Mouse (Mus musculus) CH12.LX (cell line): ENCODE data around the gene Evpl. TPM values are rescaled to one million over a fixed set of nuclear protein-coding genes. Genes with fewer than 3 reads are reported as not detected.

Source experiments
- DNase-seq: peaks from one replicate; pipeline ENCODE4 v3.0.0-alpha.2; 2013; ENCODE audit errors: extremely low read depth
- H3K27ac ChIP-seq: 2 replicates; pipeline ENCODE4 v1.5.1; 2012; ENCODE audit warnings: low read depth, mild to moderate bottlenecking, control low read depth, moderate library complexity; ENCODE audit not compliant: insufficient read depth
- H3K27me3 ChIP-seq: replicated peaks from 2 replicates; pipeline ENCODE3; 2012; ENCODE audit warnings: inconsistent platforms
- H3K36me3 ChIP-seq, 2 experiments: replicated peaks in 1 of 2; 2 replicates each; pipeline versions ENCODE3 to v1.6.1; 2012; ENCODE audit warnings: inconsistent platforms in 1 of 2, low read length in 1 of 2, mild to moderate bottlenecking in 1 of 2, mixed read lengths in 1 of 2, moderate library complexity in 1 of 2; ENCODE audit not compliant: control insufficient read depth in 1 of 2, insufficient read depth in 1 of 2
- H3K4me1 ChIP-seq, 2 experiments: 2 replicates each; pipeline ENCODE4 v1.6.1; 2012; ENCODE audit warnings: inconsistent platforms in 1 of 2, moderate library complexity in 1 of 2; ENCODE audit not compliant: insufficient read depth in 2 of 2, control insufficient read depth in 1 of 2
- H3K4me2 ChIP-seq: 2 replicates; pipeline ENCODE4 v1.6.1; 2012; ENCODE audit warnings: low read depth, mild to moderate bottlenecking, control low read depth; ENCODE audit not compliant: poor library complexity, insufficient read depth, severe bottlenecking
- H3K4me3 ChIP-seq, 3 experiments: fragments of 150-350 bp in 1 of 3; sonication (generic) in 1 of 3; replicated peaks in 1 of 3; 2 replicates each; pipeline versions ENCODE3 to v1.5.1; 2011 to 2012; ENCODE audit warnings: low read depth in 2 of 3, low read length in 2 of 3, mild to moderate bottlenecking in 2 of 3, moderate library complexity in 2 of 3, control low read depth in 1 of 3, improper control_type of control experiment in 1 of 3, inconsistent platforms in 1 of 3, mixed read lengths in 1 of 3; ENCODE audit not compliant: poor library complexity in 1 of 3
- H3K79me2 ChIP-seq: replicated peaks from 2 replicates; pipeline ENCODE4 v1.6.1; 2012; ENCODE audit warnings: mild to moderate bottlenecking, moderate library complexity; ENCODE audit not compliant: control insufficient read depth, poor library complexity, insufficient read depth, severe bottlenecking; ENCODE audit errors: extremely low read depth
- H3K9ac ChIP-seq: 2 replicates; pipeline ENCODE4 v1.6.1; 2012; ENCODE audit warnings: low read depth, mild to moderate bottlenecking, control low read depth, moderate library complexity; ENCODE audit not compliant: insufficient read depth
- H3K9me3 ChIP-seq: replicated peaks from 2 replicates; pipeline ENCODE3; 2012; ENCODE audit warnings: low read length, inconsistent platforms, mixed read lengths
- CHD2 ChIP-seq: IDR thresholded peaks from 2 replicates; pipeline ENCODE4 v1.6.1; 2011; ENCODE audit warnings: low read length, improper control_type of control experiment
- EP300 ChIP-seq: IDR thresholded peaks from 2 replicates; pipeline ENCODE4 v1.6.1; 2011; ENCODE audit warnings: low read length, improper control_type of control experiment
- HCFC1 ChIP-seq: IDR thresholded peaks from 2 replicates; pipeline ENCODE4 v1.6.1; 2012; ENCODE audit warnings: low read depth, mild to moderate bottlenecking, inconsistent platforms, low read length, improper control_type of control experiment
- MAZ ChIP-seq: IDR thresholded peaks from 2 replicates; pipeline ENCODE4 v1.6.1; 2012; ENCODE audit warnings: low read depth, mild to moderate bottlenecking, inconsistent platforms, low read length, improper control_type of control experiment, moderate library complexity
- MXI1 ChIP-seq: IDR thresholded peaks from 2 replicates; pipeline ENCODE4 v1.6.1; 2011; ENCODE audit warnings: mild to moderate bottlenecking, low read depth, low read length, improper control_type of control experiment
- NELFE ChIP-seq: IDR thresholded peaks from 2 replicates; pipeline ENCODE4 v1.6.1; 2011; ENCODE audit warnings: low read depth, low read length, improper control_type of control experiment
- NRF1 ChIP-seq: IDR thresholded peaks from 2 replicates; pipeline ENCODE4 v1.6.1; 2014; ENCODE audit warnings: low read depth, mild to moderate bottlenecking, inconsistent platforms, low read length, improper control_type of control experiment, moderate library complexity
- PAX5 ChIP-seq: IDR thresholded peaks from 2 replicates; pipeline ENCODE4 v1.6.1; 2012; ENCODE audit warnings: low read length, inconsistent platforms, mixed read lengths
- POLR2AphosphoS2 ChIP-seq: IDR thresholded peaks from 2 replicates; pipeline ENCODE4 v1.6.1; 2011; ENCODE audit warnings: low read depth, low read length, improper control_type of control experiment
- SIN3A ChIP-seq: IDR thresholded peaks from 2 replicates; pipeline ENCODE4 v1.6.1; 2012; ENCODE audit warnings: low read length, improper control_type of control experiment, inconsistent platforms
- TBP ChIP-seq: conservative IDR thresholded peaks from 2 replicates; pipeline ENCODE4 v1.6.1; 2011; ENCODE audit warnings: low read depth, low read length, improper control_type of control experiment
- UBTF ChIP-seq: IDR thresholded peaks from 2 replicates; pipeline ENCODE4 v1.6.1; 2012; ENCODE audit warnings: low read depth, mild to moderate bottlenecking, inconsistent platforms, low read length, improper control_type of control experiment, moderate library complexity
- USF1 ChIP-seq: IDR thresholded peaks from 2 replicates; pipeline ENCODE4 v1.6.1; 2014; ENCODE audit warnings: low read depth, mild to moderate bottlenecking, inconsistent platforms, low read length, improper control_type of control experiment
- USF2 ChIP-seq: conservative IDR thresholded peaks from 2 replicates; pipeline ENCODE4 v1.6.1; 2011; ENCODE audit warnings: low read depth, low read length, improper control_type of control experiment
- ZC3H11A ChIP-seq: IDR thresholded peaks from 2 replicates; pipeline ENCODE4 v1.6.1; 2012; ENCODE audit warnings: low read depth, mild to moderate bottlenecking, inconsistent platforms, low read length, improper control_type of control experiment
- ZMIZ1 ChIP-seq: IDR thresholded peaks from 2 replicates; pipeline ENCODE4 v1.6.1; 2012; ENCODE audit warnings: low read depth, mild to moderate bottlenecking, inconsistent platforms, low read length, improper control_type of control experiment
- dilution Hi-C: fragments of 300-500 bp; cut with MboI; formaldehyde crosslinking; loops from 2 replicates; pipeline ENCODE4 v1.14.3; 2020; ENCODE audit warnings: low sequenced_read_pairs; ENCODE audit not compliant: extremely low pct_unique_long_range_greater_than_20kb, extremely low pct_ligation_motif_present
- in situ Hi-C: fragments of 300-500 bp; cut with MboI; formaldehyde crosslinking; loops from 3 replicates; pipeline ENCODE4 v1.14.3; 2019; ENCODE audit warnings: low sequenced_read_pairs, low pct_ligation_motif_present, low pct_unique_long_range_greater_than_20kb, mixed read lengths
- polyA plus RNA-seq: library from polyadenylated mRNA; unstranded; fragments of >175 nt; gene quantifications from 2 replicates; pipeline ENCODE4 v1.2.1, GENCODE M21; 2012; ENCODE audit warnings: low read depth; ENCODE audit not compliant: insufficient read length
- total RNA-seq, 2 experiments: library from RNA; depleted of rRNA; stranded (reverse); fragments of 300-350 nt in 1 of 2; fragments of >200 nt in 1 of 2; gene quantifications; 2 replicates each; pipeline ENCODE4 v1.2.3; 2012 to 2014

Gene Evpl
- total and polyA plus RNA-seq, 3 experiments = 0.21 to 0.23 TPM; not detected in 1

GRCm38 (mm10) chr11:116187226-116187930 is 50.5 kb downstream of the Evpl start:
- dilution Hi-C loops (no loop called here), in situ Hi-C loops (no loop called here)

GRCm38 (mm10) chr11:116186360-116186759 is 51.5 kb downstream of the Evpl start:
- no peak overlapping the region for H3K27ac ChIP-seq
- no peak overlapping the region for H3K9ac ChIP-seq
- no peak overlapping the region for H3K4me3 ChIP-seq
- no peaks in the 10 kb centered on the region for H3K27me3 ChIP-seq
- no peak for DNase-seq
- no peak for TF ChIP-seq UBTF
- no peak for TF ChIP-seq USF2
- no peak for TF ChIP-seq CHD2
- TF ChIP-seq NRF1 = no peak
- TF ChIP-seq PAX5 = no peak
- TF ChIP-seq MAZ = no peak
- H3K4me1 ChIP-seq = no peaks in the 10 kb centered on the region
- dilution Hi-C loops = no loop called here
- in situ Hi-C loops = no loop called here
- H3K9me3 ChIP-seq = no peaks in the 10 kb centered on the region
- peaks cover 61 to 93% of the 10 kb centered on the region in 2 experiments for H3K36me3 ChIP-seq
- H3K79me2 ChIP-seq = peaks cover 3% of the 10 kb centered on the region; the same call in 1 of the 2 replicates
- no peak overlapping the region for H3K4me2 ChIP-seq

More at GRCm38 (mm10) chr11:116187226-116187930, 50.5 kb downstream of the Evpl start:
- Histone ChIP-seq H3K79me2 (peaks cover 3% of the 10 kb centered on the region; the same call in 1 of the 2 replicates), H3K4me2 (no peak overlapping the region), H3K4me1 (no peaks in the 10 kb centered on the region), H3K4me3 (no peak overlapping the region), H3K27ac (no peak overlapping the region), H3K9ac (no peak overlapping the region), H3K9me3 (no peaks in the 10 kb centered on the region), H3K27me3 (no peaks in the 10 kb centered on the region), H3K36me3 (peaks cover 56 to 89% of the 10 kb centered on the region in 2 experiments)
- TF ChIP-seq ZC3H11A (no peak), MXI1 (no peak), CHD2 (no peak), ZMIZ1 (no peak), USF1 (no peak)
- no peak for DNase-seq

- in situ Hi-C loops (no loop called here), dilution Hi-C loops (no loop called here)
- TF ChIP-seq CHD2 (no peak), ZC3H11A (no peak), HCFC1 (no peak), EP300 (no peak), NELFE (no peak), SIN3A (no peak), UBTF (no peak), POLR2AphosphoS2 (no peak), TBP (no peak)
- Histone ChIP-seq H3K27ac (no peak overlapping the region), H3K4me2 (no peak overlapping the region), H3K9ac (no peak overlapping the region), H3K36me3 (peaks cover 61 to 90% of the 10 kb centered on the region in 2 experiments), H3K79me2 (peaks cover 3% of the 10 kb centered on the region; the same call in 1 of the 2 replicates), H3K4me1 (no peaks in the 10 kb centered on the region), H3K9me3 (no peaks in the 10 kb centered on the region), H3K27me3 (no peaks in the 10 kb centered on the region), H3K4me3 (no peak overlapping the region)
- DNase-seq = no peak
Measured at GRCm38 (mm10) chr11:116185836-116186235, 52.0 kb downstream of the Evpl start.
